Mouse (Mus musculus): ENCODE results near the gene Evc.

The Evc gene

DNA sequence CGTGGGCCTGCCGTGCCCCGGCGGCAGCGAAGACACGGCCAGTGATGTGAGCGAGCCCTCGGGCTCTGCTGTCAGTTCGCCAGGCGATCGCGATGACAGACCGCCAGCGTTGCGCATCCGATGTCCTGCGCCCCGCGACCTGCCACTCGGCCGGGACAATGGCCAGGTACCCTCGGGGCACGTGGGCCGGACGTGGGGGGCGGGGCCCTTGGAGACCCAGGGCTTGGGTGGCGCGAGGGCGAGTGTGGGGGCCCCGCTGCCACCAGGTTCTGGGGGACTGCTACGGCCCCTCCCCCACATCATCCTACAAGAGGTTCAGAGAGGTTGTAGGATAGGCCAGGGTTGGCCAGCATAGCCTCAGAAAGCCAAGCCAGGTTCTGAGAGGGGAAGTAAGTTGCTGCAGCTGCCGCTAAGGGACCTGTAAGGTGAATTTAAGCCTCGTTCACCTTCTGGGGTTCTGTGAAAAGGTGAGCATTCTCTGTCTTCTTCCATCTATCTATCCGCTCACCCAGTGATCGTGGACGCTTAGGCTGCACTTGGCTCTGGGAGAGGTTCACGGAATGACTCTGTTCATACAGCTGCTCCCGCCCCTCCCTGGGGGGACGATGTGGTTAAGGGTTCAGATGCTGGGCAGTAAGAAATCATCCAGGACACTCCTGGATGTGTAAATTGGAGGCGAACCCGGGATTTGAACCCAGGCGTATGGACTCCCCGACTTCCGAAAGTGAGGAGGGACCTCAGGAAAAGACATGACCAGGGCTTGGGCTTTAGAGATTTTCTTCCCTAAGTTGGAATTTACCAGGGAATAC lies 94.1 kb downstream of the Evc start:
- DNase-seq (ENCODE audit: low spot score in 2 of 2) = no peak

DNA sequence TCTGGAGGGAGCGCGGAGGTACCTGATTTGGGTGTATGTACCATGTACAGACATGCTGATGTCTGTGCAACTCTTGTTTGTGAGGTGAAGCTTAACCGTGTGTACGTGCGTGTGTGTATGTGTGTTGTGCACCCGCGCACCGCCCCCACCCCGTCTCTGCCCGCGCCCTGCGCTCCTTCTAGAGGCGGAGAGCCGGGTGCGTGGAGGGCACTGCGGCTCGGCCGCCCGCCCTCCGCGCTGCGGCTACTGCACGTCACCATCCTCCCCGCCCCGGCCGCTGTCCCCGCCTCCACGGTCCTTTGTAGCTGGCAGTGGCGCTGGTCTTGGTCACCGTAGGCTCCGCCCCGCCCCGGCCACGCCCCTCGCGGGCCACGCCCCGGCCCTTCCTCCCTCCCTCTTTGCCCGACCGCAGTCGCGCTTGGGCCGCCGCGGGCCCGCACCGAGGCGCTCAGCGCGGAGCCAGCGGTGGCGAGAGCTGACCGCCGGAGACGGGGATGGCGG lies 95.0 kb downstream of the Evc start, which contains the start of gene Crmp1:
Crmp1 (plus strand) TSS at position 290 of the 501 bp plus-strand sequence.
- DNase-seq (ENCODE audit: low spot score in 2 of 2) = peak; percentile 68 to 71

DNA sequence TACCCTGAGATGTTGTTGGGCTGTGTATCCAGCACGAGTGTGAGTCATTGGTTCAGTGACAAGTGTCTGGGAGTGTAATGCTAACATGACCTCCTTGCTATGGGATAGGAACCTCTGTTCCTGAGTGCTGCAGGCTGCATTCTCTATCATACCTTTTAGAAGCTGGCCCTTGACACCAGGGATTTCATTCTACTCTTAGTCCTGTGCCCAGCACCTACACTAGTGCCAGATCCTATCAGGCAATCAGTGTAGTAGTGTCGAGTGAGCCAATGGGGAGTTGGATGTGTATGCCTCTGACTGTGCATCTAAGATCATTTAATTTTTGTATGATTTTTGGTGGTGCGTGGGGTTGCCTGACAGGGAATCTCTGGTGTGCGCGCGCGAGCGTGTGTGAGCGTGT lies 95.5 kb downstream of the Evc start:
- DNase-seq (ENCODE audit: low spot score in 2 of 2) = no peak

DNA sequence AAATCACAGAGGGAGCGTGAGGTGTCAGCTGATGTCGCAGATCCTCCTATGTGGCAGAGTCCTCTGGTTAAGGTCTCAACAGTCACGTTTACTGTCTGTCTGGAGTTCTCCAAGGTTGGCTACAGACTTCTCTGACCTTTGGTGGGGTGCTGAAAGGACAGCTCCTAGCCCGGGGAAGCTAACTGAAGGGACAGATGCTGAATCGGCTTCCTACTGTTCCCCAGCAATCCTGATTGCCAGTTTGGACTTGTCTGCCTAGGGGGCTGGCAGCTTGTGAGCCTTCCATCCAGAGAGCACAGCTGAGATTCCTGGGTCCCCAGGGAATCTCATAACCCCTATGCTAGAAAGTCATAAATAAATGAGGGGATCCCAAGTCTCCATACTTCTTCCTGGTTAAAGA lies 96.1 kb downstream of the Evc start:
- DNase-seq (ENCODE audit: low spot score in 2 of 2) = no peak
